Comparison of ENCODE assay signal across 10 mouse cellular contexts in the genomic region with DNA sequence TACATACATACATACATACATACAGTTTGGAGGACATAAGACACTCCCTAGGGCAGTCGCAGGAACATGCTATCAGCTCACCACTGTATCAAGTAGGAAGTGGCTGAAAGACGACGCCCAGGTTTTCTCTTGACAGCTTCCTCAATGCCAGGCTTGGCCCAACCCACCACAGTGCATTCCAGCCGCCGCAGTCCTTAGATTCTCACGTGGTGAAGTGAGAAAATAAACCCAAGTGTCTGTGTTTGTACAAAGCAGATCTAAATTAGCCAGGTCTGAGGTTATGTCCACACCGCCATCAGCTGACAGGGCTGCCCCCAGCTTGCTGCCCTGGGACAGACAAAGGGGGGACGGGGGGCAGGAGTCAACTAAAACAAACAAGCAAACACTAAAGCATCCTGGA.
DNase-seq lines count a peak whose midpoint lies in the region; ATAC-seq and TF ChIP-seq lines count a peak whose summit lies in the region.
"Had no signal": no experiment of that assay in that cellular context is flagged by ENCODE, and none has a peak within 500 bp of the region (broad histone marks: within the 10 kb centered on the region; RNA-seq: fewer than 3 reads in every experiment).

No protein-coding gene starts in this region.

- no peak for TF ChIP-seq CTCF in heart, postnatal 0 days (IDR thresholded peaks at IDR 0.05; ENCODE audit: low read depth)
- no peak for TF ChIP-seq CTCF in lung, embryonic 14.5 days (IDR thresholded peaks at IDR 0.05; ENCODE audit: low read depth)

- H3K9me3 ChIP-seq in neural tube, embryonic 15.5 days (replicated peaks) = no peaks in the 10 kb centered on the region
- H3K9me3 ChIP-seq in heart, postnatal 0 days (replicated peaks; ENCODE audit: control insufficient read depth, low read length) = no peaks in the 10 kb centered on the region
- no peaks in the 10 kb centered on the region for H3K9me3 ChIP-seq in lung, embryonic 14.5 days (ENCODE audit: low read depth, low read length)
- H3K9me3 ChIP-seq: neural tube, embryonic 12.5 days had no signal

- 66% methylated on average over 8 of the region's 8 CpGs for WGBS in neural tube, embryonic 15.5 days
- 4% methylated on average over 8 of the region's 8 CpGs for WGBS in heart, postnatal 0 days
- 6% methylated on average over 8 of the region's 8 CpGs for WGBS in lung, embryonic 14.5 days

- DNase-seq in neural tube, embryonic 10.5 days (ENCODE audit: extremely low spot score, low spot score) = peak; percentile 33
- DNase-seq in heart, postnatal 0 days (ENCODE audit: low spot score) = peak; percentile 57
- DNase-seq in lung, embryonic 14.5 days = peak; percentile 74
- DNase-seq in yolk sac, embryonic 10.5 days (ENCODE audit: low spot score) = peak; percentile 65
- no peak for DNase-seq in testis, postnatal 10 days (ENCODE audit: low spot score)
- DNase-seq in layer of hippocampus, adult 11-12 months (ENCODE audit: low spot score) = no peak
- no peak for DNase-seq in left cerebral cortex, adult 9 months (ENCODE audit: low spot score in 2 of 2)
- DNase-seq: cerebellum, adult 2 months had no signal

- ATAC-seq in neural tube, embryonic 15.5 days (ENCODE audit: low FRiP score) = no peak
- ATAC-seq in heart, postnatal 0 days (ENCODE audit: insufficient read depth, low read depth) = peak; percentile 92
- peak; percentile 71; the same call in 1 of the 2 replicates for ATAC-seq in lung, embryonic 14.5 days (ENCODE audit: insufficient read depth)

- TF ChIP-seq EP300 in heart, postnatal 0 days (IDR thresholded peaks at IDR 0.05; ENCODE audit: low read depth) = no peak

- no peaks in the 10 kb centered on the region for H3K36me3 ChIP-seq in neural tube, embryonic 15.5 days
- no peaks in the 10 kb centered on the region for H3K36me3 ChIP-seq in heart, postnatal 0 days (replicated peaks; ENCODE audit: control insufficient read depth, insufficient read depth, low read length)
- no peaks in the 10 kb centered on the region for H3K36me3 ChIP-seq in lung, embryonic 14.5 days (ENCODE audit: insufficient read depth)
- H3K36me3 ChIP-seq: neural tube, embryonic 12.5 days had no signal

- no peak overlapping the region for H3K27ac ChIP-seq in neural tube, embryonic 15.5 days (replicated peaks)
- H3K27ac ChIP-seq in heart, postnatal 0 days (ENCODE audit: low read depth) = no peak overlapping the region
- no peak overlapping the region for H3K27ac ChIP-seq in lung, embryonic 14.5 days (ENCODE audit: low read depth)
- H3K27ac ChIP-seq: neural tube, embryonic 12.5 days had no signal

- no peaks in the 10 kb centered on the region for H3K27me3 ChIP-seq in neural tube, embryonic 15.5 days (replicated peaks)
- H3K27me3 ChIP-seq in heart, postnatal 0 days (ENCODE audit: control insufficient read depth, insufficient read depth, low read length) = no peaks in the 10 kb centered on the region
- H3K27me3 ChIP-seq in lung, embryonic 14.5 days (ENCODE audit: insufficient read depth, low read length) = no peaks in the 10 kb centered on the region
- H3K27me3 ChIP-seq: neural tube, embryonic 12.5 days had no signal

- no peaks in the 10 kb centered on the region for H3K4me1 ChIP-seq in neural tube, embryonic 15.5 days
- H3K4me1 ChIP-seq in heart, postnatal 0 days (ENCODE audit: control insufficient read depth, insufficient read depth) = no peaks in the 10 kb centered on the region
- 0 out of 2 replicates have a peak, but pooled peaks cover 8% of the 10 kb centered on the region for H3K4me1 ChIP-seq in lung, embryonic 14.5 days (ENCODE audit: insufficient read depth)
- H3K4me1 ChIP-seq: neural tube, embryonic 12.5 days had no signal

- no peak overlapping the region for H3K9ac ChIP-seq in neural tube, embryonic 15.5 days (replicated peaks)
- no peak overlapping the region for H3K9ac ChIP-seq in heart, postnatal 0 days (replicated peaks; ENCODE audit: low read depth, low read length)
- H3K9ac ChIP-seq in lung, embryonic 14.5 days = no peak overlapping the region
- H3K9ac ChIP-seq: neural tube, embryonic 12.5 days had no signal

- no peak overlapping the region for H3K4me3 ChIP-seq in neural tube, embryonic 15.5 days (replicated peaks)
- no peak overlapping the region for H3K4me3 ChIP-seq in heart, postnatal 0 days (ENCODE audit: low read depth, low read length)
- H3K4me3 ChIP-seq in lung, embryonic 14.5 days (ENCODE audit: low read depth, low read length) = no peak overlapping the region
- H3K4me3 ChIP-seq: neural tube, embryonic 12.5 days had no signal

- H3K4me2 ChIP-seq in neural tube, embryonic 15.5 days = no peak overlapping the region
- H3K4me2 ChIP-seq in heart, postnatal 0 days (ENCODE audit: low read depth, low read length) = no peak overlapping the region
- no peak overlapping the region for H3K4me2 ChIP-seq in lung, embryonic 14.5 days
- H3K4me2 ChIP-seq: neural tube, embryonic 12.5 days had no signal

Comparison
In these comparisons a context has a peak if more than half of its experiments do, and no peak if none do; other contexts are left out.
1. DNase-seq: peak in neural tube, embryonic 10.5 days (single experiment), heart, postnatal 0 days (single experiment), lung, embryonic 14.5 days (single experiment) and yolk sac, embryonic 10.5 days (single experiment); none in testis, postnatal 10 days (single experiment), layer of hippocampus, adult 11-12 months (single experiment) and left cerebral cortex, adult 9 months (0 of 2).